Mouse (Mus musculus): ENCODE measurements around the gene Wasf2.

The Wasf2 gene

DNA sequence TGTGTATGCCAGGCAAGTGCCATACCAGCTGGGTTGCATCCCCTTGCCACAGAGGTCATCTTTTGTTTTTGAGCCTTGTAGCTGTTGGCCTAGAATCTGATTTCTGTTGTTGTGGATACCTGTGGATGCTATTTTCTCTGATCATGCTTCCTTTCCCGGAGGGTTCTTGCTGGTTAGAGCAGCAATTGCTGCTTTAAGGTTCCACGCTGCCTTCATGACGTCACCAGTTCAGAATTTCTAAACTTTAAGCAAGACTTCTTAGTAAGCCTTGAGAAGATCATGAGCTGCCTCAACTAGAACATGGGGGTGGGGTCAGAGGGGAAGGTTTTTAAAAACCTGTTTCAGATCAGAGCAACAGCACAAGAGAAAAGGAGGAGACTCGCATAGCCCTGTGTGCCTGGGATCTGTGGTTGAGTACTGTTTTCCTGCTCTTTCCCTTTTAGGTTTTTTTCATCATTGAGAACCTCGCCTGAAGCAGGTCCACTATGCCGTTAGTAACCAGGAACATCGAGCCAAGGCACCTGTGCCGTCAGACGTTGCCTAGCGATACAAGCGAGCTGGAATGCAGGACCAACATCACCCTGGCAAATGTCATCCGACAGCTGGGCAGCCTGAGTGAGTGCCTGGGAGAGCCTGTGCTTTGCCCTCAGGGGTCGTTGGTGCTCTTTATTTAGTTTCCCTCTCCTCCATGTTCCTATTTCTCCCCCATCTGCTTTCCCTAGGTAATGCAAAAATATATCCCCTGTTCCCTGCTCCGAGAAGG is 45.9 kb downstream of the Wasf2 start:
- DNase-seq (ENCODE audit: low read depth), result no peak

DNA sequence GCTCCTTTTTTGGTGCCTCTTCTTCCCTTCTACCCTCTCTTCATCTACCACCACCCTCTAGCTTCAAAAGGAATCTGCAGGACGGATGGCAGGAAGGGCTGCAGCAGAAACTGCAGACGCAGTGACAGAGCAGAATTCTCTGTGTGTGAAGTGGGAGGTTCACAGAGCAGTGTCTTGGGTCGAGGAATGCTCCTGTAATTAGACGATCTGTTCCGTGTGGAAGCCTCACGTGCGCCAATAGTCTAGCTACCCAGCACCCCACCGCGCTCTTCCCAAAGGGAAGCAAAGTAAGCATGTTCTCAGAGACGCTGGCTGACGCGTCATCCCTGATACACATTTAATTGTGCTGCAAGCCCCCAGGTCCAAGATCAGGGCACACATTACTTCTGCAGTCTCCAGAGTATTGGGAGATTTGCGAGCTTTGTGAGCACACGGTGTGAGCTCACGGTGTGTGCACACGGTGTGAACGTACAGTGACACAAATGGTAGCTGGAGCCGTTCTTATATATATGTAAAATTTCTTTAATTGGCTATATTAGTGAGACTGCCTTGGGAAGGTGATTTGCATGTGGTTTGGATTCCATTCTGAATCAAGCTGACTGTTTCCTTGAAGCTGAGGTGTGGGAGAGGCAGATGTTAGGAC is 46.6 kb downstream of the Wasf2 start:
- DNase-seq (ENCODE audit: low read depth), result no peak

DNA sequence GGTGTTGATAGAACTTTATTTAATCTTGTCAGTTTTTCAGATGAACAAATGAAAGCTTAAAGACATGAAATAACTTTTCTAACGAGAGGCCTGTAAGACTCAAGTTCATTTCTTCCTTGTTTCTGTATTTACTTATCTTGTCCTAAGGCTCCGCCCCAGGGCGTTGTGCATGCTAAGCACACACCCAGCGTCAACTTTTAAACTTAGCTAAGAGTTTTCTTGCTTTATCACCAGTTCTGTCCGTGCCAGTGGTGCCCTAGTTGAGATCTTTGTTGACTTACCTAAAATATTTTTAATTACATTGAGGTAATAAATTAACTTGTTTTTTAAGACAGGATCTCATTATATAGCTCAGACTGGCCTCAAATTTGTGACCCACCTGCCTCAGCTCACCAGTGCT is 48.0 kb downstream of the Wasf2 start:
- peak; percentile 29 for DNase-seq (ENCODE audit: low read depth)

DNA sequence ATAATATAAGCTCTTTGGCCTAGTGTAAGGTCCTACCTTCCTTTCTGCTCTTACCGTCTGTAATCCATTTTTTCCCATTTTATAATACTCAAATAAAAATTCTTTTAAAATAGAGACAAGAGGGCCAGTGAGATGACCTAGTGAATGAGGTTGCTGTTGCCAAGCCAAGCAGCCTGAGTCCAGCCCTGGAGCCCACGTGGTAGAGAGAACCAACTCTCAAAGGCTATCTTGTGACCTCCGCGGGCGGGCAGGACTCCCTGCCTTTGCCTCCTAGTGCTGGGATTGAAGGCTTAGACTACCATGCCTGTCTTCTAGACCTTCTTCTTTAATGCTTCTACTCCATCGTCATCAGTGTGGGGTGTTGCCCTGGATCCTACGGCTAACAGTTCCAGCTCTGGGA is 49.0 kb downstream of the Wasf2 start:
- DNase-seq (ENCODE audit: low read depth), result no peak

DNA sequence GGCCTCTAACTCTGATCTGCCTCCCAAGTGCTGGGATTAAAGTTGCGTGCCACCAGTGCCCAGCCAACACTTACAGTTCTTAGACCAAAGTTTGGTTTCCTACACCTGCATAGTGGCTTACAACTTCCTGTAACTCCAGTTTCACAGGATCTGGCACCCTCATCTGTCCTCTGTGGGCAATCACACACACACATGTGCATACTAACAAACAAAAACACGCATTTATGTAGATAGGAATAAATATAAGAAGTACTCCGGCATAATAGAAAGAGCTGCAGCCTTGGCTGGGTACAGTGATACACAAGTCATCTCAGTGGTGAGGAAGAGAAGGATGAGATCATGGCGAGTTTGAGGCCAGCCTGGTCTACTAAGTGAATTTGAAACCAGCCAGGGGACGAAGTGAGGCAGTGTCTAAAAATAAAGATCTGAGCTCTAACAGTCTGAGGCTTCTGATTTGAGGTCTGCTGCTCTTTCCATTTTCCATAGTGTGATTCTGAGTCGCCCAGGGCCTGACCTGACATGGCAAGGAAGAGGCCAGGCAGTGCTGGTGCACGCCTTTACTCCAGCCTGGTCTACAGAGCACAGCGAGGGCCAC is 52.2 kb downstream of the Wasf2 start:
- DNase-seq (ENCODE audit: low read depth), result no peak

DNA sequence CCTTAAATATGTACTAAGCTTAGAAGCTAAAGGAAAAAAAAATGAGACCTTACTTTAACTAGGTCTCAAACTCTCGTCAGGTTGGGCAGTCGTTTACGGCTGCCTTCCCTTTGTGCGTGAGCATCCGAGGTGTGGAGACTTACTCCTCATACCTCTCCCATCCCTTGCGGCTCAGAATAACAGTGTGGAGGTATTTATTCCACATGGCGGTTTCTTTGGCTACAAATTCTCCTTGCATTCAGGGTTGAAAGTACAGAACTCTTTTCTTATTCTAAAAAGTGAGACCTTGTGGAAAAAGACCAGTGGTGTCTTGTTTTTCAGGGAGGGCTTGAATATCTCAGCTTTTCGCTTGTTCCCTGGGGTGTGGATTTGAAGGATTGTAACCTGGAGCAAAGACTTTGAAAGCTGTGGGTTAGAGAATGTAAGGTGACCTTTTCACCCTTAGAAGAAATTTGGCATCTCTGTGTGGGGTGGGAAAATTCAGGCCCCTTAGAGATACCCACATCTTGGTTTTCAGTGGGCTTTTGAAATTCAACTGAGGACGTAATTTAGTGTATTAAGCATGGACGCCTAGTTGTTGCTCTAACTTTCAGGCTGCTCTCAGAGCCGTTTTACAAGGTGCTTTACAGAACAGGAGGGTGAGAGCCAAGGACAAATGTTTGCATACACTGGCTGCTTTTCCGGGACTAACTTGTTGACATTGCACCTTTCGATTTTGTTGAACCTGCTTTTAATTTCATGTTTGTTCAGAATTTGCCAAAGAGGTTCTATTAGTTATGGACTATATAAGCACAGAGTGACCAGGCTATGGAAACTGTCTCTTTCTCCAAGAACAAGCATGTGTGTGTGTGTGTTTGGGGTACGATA is 54.0 kb downstream of the Wasf2 start:
- DNase-seq (ENCODE audit: low read depth), result no peak

DNA sequence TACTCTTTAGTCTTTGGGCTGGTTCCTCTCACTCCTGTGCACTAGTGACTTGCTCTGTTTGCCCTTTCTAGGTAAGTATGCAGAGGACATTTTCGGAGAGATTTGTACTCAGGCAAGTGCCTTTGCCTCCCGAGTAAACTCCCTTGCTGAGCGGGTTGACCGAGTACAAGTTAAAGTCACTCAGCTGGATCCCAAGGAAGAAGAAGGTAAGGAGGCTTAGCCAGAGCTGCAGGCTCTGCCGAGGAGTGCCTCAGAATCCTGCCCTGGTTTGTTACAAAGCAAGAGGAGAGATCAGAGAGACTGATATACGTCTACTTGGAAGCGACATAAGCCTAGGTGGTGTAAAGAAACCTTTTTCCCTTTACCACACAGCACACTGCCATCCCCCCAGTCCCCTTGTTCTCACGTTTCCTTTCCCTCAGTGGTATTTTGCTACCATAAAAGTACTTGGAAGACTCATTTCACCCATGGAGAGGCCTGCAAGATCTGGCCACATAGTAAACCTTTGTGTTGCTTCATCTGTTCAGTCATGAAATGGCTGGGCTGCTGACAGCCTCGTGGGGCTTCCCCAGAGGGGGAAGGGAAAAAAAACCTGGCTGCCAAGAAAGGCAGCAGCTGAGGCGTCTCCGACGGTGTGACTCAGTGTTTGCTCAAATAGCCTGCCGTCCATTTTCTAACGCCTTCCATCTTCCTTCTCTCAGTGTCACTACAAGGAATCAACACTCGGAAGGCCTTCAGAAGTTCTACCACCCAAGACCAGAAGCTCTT is 54.8 kb downstream of the Wasf2 start:
- DNase-seq (ENCODE audit: low read depth), result no peak

DNA sequence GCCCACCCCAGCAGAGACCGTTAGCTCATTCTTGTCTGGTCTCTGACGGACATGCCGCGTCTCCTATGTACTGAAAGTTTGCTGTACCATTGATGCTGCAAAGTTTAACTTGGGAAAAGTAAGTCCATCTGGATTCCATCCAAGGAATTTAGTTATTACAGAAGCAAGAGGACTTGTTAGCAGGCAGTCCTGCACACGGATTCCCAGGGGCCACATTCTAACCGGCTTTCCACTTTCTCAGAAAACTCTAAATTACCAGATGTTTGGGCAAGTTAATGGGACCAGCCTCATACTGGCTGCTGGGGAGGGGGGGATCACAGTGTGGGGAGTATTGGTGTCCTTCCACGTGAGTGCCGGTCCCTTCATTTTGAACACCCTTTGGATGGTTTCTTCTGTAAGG is 55.6 kb downstream of the Wasf2 start:
- DNase-seq (ENCODE audit: low read depth), result no peak

DNA sequence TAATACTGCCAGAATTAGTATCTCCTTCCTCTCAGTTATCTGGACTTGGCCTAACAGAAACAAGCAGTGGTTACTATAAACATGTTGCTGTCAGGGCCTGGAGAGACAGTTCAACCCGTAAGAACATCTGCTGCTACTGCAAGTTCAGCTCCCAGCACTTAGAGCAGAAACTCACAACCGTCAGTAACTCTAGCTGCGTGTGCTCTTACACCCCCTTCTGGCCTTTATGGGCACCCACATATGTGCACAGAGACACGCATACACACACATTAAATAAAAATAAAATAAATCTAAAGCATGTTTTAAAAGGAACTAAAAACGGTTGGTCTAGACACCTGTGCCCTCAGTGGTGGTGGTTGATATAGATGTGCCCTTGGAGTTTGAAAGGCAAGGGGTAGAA is 56.6 kb downstream of the Wasf2 start:
- no peak for DNase-seq (ENCODE audit: low read depth)

DNA sequence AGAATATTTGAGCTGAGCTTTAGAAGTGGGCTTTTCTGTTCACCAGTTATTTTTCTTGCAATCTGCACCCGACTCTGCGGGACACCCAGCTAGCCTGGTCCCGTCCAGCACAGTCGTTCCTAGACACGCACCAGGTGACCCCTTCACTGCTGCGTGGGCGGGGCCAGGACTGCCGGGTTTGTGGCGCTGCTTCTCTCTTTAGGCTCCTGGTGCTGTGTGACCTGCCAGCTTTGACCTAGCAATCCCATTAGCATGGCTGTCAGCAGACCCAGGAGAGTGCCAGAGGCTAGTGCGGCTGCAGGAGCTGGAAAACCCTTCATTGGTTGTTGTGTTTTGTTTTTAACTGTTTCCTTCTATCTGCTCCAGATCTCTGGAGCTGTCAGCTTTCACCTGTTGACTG is 59.1 kb downstream of the Wasf2 start:
- no peak for DNase-seq (ENCODE audit: low read depth)

DNA sequence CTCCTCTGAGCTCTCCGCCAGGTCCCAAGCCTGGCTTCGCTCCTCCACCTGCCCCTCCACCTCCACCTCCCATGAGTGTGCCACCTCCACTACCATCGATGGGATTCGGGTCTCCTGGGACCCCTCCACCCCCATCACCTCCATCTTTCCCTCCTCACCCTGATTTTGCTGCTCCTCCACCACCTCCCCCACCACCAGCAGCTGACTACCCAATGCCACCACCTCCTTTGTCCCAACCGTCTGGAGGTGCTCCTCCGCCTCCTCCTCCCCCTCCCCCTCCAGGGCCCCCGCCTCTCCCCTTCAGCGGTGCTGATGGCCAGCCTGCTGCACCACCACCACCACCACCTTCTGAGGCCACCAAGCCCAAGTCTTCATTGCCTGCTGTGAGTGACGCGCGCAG is 64.2 kb downstream of the Wasf2 start:
- no peak for DNase-seq (ENCODE audit: low read depth)

DNA sequence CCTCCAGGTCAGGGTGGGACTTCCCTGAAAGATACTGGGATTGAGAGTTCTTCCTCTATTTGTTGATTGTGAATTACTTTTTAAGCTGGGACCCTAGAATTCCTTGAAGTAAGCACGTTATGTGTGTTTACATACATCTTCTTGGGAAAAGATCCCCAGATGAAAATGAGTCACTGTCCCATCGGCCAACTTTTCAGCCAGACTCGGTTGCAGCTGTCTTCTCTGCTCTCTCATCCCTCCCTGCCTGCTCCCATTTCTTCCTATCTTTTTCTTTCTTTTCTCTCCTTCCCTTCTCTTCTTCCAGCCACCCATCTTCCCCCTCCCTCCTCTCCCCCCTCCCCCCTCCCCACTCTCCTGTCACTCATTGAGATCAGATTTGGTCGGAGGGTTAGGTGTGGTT is 64.7 kb downstream of the Wasf2 start:
- DNase-seq (ENCODE audit: low read depth), result no peak

DNA sequence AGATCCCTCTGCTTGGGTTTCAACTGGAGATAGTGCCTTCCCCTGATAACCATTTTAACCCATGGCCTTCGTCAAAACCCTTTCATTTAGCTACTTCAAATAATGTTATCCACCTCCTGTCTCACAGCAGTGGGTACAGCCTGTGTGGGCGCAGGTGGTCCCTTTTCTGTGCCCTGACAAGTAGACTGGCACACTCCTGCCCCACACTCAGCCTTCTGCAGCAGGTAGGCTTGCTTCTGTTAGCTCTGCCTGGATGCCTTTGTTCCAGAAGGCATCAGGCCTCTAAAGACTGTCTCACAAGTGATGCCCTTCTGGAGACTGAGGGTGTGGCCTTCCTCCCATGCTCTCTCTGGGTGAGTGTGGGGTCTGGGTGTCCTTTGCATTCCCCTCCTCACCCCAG is 65.8 kb downstream of the Wasf2 start:
- no peak for DNase-seq (ENCODE audit: low read depth)

DNA sequence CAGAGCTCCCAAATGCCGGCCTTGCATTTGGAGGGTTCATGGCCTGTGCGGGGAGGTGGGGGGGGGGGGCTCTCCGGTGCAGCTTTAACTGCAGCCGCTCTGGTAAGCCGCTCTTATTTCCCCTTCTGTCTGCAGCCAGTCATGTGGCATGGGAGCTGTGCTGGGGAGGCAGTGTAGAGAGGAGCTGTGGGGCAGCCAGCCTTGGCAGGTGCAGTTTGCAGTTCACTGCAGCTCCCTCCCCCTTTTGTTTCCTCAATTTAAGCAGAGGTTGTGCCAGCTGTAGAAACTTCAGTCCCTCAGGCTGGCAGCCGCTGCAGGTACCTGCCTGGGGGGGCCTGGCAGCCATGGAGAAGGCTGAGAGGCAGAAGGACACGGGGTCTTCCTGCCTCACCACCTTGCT is 66.5 kb downstream of the Wasf2 start:
- DNase-seq (ENCODE audit: low read depth), result no peak

DNA sequence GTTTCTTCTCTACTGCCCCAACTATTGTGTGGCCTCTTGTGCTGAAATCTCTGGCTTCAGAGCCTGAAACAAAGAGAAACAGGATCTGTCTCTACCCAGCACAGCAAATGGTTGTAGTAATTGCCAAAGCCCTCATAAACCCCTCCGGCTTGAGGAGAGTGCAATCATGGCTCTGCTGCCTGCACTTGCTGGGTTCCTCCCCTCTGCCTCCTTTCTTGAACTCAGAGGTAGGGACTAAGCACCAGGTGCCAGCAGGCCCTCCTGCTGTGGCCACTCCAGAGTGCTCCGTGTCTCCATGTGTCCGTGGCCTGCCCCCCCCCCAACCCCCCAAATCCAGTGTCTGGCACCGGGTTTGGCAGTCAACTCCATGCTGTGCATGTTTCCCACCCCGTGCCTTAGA is 67.0 kb downstream of the Wasf2 start:
- DNase-seq (ENCODE audit: low read depth), result no peak

DNA sequence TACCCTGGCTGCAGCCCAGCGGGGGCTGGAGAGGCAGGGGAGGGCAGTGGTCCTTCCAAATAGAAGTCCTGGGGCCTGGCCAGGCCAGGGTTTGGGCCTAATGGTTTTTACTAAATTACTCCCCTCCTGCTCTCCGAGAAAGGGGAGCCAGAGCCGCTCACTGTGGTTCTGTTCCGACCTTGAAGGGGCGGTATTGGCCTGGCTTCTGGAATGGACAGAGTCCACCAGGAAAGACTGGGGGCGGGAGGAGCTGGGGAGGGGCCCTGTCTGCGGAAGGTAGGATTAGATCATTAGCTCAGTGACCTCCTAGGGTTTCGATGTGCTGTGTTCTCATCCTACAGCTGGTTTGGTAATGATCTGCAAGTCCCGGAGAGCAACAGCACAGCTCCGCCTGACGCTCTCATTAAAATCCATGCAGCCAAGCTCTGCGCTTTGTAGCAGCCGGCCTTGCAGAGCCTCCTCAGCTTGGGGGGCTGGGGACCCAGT is 67.5 kb downstream of the Wasf2 start:
- DNase-seq (ENCODE audit: low read depth), result no peak

DNA sequence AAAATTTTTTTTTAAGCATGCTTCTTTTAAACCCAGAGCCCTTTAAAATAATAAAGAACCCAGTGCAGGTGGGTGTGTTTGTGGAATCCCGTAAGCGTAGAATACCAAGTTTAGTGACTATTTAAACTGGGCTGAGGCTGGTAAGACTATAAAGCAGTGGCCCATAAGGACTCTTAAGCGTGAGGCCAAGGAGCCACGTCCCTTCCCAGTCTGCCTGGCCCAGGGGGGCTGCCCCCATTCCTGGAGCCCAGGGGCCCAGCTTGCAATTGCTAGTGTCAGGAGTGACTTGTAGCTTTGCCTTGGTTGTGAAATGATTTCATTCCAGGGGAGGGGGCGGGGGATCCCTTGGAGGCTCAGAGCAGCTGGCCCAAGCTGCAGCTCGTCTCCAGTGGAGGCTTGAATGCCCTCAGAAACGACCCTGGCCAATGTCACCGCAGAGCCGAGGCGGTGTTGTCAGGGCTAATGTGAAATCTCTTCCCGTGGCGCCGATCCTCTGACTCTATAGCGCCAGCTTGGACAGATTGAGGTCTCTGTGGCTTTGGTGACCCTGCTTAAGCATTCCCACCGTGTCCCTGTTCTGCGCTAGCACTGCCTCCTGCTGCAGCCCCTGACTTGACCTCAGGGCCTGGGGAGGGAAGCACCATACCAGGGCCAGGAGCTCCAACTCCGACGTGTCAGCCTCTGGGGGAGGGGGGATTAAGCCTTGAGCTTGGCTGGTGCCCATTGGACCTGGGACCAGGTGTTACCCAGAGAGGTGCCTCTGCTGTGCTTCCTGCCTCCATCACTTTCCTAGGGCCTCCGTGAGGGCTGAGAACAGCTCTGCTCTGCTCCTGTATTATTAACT is 68.3 kb downstream of the Wasf2 start:
- DNase-seq (ENCODE audit: low read depth), result no peak

DNA sequence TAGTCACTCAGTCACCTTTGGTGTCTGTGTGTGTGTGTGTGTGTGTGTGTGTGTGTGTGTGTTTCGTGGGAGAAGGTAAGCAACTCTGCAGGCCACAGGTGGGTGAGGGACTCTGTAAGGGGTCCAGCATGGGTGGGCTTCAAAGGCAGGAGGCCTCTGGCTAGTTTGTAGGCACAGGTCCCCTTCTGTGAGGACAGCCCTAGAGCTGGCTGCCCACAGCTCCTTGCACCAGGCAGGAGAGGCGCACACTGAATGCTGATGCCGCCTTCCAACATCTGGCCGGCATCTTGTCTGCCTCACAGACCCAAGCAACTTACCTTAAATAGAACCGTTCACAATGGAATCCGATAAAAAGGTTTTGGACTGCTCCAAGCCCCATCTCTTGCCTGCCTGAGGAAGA is 69.4 kb downstream of the Wasf2 start:
- DNase-seq (ENCODE audit: low read depth), result no peak

DNA sequence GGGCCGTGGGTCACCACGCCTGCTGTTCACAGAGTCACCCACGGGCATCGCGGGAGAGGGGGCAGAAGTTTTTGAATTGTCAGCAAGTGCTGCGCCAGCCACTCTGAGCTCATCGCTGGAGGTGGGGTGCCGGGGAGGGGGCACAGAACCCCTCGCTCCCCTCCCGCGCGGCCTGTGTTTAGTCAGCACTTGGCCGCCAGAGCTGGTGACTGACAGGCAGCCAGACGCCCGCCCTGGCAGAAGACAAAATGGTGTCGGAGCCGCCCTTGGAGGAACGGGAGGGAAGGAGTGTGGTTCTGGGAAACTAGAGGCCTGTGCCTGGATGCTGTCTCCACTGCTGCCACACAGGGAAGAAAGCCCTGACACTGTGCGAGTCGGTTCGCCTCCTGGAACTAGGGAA is 70.0 kb downstream of the Wasf2 start:
- DNase-seq (ENCODE audit: low read depth), result no peak

DNA sequence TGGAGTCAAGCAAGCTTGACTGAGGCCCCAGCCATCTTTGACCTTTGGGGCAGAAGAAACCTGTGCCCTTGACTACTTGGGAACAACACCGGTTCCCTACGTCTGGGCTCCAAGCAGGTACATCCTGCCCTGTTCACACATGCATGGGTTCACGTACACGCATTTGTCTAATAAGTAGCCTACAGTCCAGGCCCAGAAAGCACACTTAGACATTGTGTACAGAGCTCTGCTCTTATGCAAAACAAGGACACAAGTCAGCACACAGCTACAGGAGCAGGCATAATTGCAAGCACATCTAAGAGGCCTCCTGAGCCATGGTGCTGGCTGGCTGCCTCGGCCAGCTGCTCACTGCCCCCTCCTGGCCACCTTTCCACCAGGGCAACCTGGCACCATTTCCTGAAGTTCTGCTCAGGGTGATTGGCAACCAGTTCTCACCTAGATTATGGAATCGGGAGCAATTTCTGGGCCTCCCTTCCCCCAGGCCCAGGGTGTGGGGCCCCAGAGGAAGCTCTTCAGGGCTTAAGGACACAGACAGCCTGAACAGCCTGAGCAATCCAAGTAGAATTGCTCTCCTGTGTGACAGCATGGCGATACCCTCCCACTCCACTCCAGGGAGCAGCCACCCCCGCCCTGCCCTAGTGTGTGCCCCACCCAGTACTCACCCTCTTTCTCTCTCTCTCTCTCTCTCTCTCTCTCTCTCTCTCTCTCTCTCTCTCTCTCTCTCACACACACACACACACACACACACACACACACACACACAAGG is 70.9 kb downstream of the Wasf2 start:
- DNase-seq (ENCODE audit: low read depth), result no peak
